Mouse (Mus musculus) E14TG2a.4 (cell line): ENCODE measurements around the gene Hexim1.

ENCODE experiments used
- CTCF ChIP-seq: conservative IDR thresholded peaks from 2 replicates; pipeline ENCODE4 v1.5.1; 2014; ENCODE audit warnings: low read length
- NANOG ChIP-seq: IDR thresholded peaks from 2 replicates; pipeline ENCODE4 v1.6.1; 2014; ENCODE audit warnings: borderline replicate concordance, low read length, mixed read lengths
- POU5F1 ChIP-seq: IDR thresholded peaks from 2 replicates; pipeline ENCODE4 v1.6.1; 2014; ENCODE audit warnings: low read length, borderline replicate concordance

DNA sequence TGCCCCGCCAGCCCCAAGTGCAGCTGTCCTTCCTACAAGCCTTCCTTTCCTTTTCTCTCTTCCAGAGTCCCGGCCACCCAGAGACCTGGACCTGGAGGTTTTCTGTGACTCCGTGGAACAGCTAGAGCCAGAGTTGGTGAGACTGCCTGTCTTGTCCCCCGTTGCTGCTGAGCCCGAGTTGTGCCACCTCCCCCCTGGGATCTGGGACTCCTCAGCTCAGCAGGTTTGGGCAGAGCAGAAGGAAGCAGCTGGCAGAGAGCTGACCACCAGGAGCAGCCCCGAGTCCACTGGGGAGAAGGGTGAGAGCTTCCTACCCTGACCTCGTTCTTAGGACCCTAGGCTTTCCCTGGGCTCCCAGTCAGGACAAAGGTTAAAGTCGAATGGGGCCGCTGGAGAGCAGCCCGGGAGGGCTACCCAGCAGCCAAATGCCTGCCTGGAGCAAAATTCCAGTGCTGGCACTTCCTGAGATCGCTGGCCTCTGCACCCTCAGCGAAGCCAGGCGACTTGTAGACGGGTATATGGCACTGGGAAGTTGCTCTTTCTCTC is 10.8 kb upstream of the Hexim1 start:
- TF ChIP-seq CTCF (no peak), NANOG (no peak), POU5F1 (no peak)
